Mouse (Mus musculus): ENCODE measurements around the gene Gm45062. TPM values are rescaled to one million over a fixed set of nuclear protein-coding genes. Genes with fewer than 3 reads are reported as not detected.

The Gm45062 gene
- total RNA-seq, 2 experiments from 2014 or later, result not detected

DNA sequence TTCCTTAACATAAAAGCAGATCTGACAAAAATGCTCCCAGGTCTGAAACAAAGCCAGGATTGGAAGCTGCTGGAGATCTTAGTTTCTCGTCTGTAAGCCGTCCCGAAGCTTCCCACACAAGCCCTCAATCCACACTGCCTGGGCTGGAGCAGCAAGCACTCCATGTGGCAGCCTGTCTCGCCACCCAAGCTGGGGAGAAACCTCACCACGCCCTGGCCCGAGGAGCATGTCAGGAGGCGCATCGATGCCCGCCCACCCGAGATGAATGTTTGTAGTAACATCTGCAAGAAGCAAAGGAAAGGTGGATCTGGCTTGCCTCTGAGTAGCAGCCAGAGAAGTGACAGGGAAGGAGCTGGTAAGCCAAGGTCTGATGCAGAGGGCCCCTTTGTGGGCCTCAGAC is 385.5 kb downstream of the Gm45062 start:
- intact Hi-C loops (cut with DNase I), result no loop called here
- no peak for DNase-seq

DNA sequence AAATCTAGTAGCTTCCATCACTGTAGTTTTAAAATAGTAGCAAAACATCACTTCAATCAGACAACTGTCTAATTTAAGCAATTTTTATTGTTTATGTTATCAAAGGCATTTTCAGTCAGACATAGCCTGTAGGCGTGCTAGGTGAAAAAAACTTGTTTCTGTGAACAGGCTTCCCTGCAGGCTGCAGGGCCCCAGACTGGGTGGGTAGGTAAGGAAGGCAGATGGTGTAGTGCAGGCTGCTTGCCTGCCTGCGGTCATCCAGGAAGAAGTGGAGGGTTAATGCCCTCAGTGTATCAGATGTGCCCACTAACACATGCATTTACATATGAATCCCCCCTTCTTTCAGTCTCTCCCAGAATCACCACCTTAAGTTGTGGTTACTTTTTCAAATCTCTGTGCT is 386.5 kb downstream of the Gm45062 start:
- intact Hi-C loops (cut with DNase I), result no loop called here
- DNase-seq, result no peak

Other genes with a start within 250 kb of the Gm45062 start
- 1 to 10 TPM; 1.3 to 1.8 TPM for gene Col28a1, start 66.8 kb upstream of the Gm45062 start, total RNA-seq (2021)
- 10 to 100 TPM; 18.4 to 18.7 TPM for gene Mios, start 50.2 kb upstream of the Gm45062 start, total RNA-seq (2021)
- 10 to 100 TPM; 19.0 to 21.9 TPM for gene Rpa3, start 277 bp upstream of the Gm45062 start, total RNA-seq (2021)
- 1 to 10 TPM; 8.5 to 8.6 TPM for gene Umad1, start 162 bp upstream of the Gm45062 start, total RNA-seq (2021)

Measured in heart, postnatal 14 days (tissue).